Mouse (Mus musculus) left cerebral cortex, adult 8-10 months (tissue): Measurements from ENCODE around the gene U2af1. TPM values are rescaled to one million over a fixed set of nuclear protein-coding genes. Genes with fewer than 3 reads are reported as not detected.
"Not testable (repeated sequence)": the region's sequence is repeated elsewhere in the genome, so short reads cannot be mapped to it uniquely, and the experiment has no call there.

Source experiments
- DNase-seq, 2 experiments: peaks; one replicate each; pipeline ENCODE4 v3.0.0; 2022; ENCODE audit warnings: low spot score in 2 of 2
- total RNA-seq, 4 experiments: library from RNA; stranded (reverse); gene quantifications; 2 replicates each; pipeline ENCODE4 v1.2.4; 2022

The U2af1 gene
- total RNA-seq, result 100 to 1,000 TPM; 119 to 127 (median 122) TPM

DNA sequence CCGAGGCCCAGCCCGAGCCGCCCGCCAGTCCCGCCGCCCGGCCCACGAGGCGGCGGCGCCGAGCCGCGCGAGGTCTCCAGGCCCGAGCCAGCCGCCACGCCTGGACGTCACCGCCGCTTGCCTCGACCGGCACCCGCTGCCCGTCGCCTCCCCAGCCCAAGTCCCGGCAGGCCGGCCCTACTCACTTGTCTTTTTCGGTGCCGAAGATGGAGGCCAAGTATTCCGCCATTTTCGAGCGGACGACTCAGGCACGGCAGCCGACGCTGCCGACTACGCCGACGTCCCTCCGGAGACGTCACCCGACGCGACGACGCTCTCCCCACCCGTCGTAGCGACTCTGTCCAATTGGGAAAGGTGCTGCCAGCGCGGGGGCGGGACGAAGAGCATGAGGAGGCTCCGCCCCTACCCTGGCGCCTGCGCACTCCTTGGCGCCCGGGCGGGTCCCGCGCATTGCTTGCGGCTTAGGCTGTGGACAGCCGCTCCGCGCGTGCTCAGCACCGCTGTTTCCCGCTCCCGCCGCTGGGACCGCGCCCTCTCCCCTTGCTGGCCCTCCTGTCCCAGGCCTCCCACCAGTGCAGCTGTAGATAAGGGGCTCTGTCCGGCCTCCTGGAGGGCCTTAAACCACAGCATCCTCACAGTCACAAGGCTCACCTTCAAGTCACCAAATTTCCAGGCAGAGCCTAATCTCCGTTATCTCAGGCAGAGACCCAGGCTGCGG is at the start of gene U2af1:
U2af1 (minus strand) TSS at position 425 of the 718 bp plus-strand sequence.
- DNase-seq, result peak; percentile 94 to 99

DNA sequence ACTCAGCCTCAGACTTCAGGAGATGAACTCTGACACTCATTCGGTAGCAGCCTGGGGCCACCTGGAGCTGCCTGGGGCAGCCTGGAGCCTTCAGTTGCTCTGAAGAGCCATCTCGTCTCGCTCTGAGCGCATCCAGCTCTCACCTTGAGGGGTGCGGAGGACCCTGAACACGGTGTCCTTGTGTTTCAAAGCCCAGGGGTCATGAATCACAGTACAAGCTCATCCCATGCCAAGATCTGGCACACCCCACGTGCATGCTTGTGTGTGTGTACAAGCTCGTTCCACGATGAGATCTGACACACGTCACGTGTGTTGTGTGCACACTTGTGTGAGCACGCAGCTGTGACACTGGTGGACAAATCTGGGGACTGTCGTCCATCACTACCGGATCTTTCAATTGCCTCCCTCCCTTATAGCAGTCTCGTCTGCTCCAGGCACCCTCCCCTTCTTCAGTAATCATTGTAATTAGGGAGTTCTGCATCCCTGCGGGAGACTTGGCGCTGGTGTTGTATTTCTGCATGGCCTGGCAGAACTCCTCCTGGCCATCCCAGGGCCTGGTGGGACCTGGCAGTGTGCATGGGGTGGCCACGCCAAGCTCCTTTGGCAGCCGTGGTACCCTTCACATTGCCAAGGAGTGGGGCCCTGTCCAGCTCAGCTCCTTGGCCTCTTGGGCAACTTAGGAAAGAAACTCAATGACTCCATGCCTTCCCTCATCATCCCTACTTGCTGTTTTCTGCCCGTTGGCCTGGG is 46.8 kb upstream of the U2af1 start:
- DNase-seq, result peak in 1 of 2 experiments; percentile 39

DNA sequence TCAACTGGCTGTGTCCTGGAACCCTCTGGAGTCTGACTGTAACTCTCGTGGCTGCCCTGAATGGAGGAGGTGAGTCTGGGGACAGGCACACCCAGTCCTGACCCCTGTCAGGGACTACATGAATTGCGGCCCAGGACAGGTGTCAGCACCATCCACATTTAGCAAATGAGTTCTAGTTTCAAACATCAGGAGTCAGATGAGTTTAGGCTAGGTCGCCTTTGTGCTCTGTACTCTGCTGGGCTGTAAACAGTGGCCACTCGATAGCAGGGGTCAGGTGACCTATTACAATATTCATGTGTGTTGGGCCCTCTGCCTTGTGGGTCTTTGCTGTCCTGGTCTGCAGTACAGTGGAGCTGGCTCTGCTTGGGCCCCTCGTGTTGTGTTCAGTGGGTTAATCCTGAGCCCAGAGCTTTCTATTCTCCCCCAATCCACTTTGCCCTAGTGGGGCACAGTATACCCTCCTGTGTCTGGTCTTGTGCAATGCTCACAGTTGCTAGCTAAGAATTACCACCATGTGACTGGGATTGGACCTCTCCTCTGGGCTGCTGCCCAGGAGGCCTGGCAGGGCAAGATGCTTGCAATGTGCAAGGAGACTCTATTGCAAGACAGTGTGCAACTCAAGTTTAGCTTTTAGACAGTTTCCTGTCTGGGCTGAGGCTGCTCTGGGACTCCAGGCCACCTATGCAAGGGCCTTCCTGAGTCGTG is 44.7 kb upstream of the U2af1 start:
- DNase-seq, result no peak

DNA sequence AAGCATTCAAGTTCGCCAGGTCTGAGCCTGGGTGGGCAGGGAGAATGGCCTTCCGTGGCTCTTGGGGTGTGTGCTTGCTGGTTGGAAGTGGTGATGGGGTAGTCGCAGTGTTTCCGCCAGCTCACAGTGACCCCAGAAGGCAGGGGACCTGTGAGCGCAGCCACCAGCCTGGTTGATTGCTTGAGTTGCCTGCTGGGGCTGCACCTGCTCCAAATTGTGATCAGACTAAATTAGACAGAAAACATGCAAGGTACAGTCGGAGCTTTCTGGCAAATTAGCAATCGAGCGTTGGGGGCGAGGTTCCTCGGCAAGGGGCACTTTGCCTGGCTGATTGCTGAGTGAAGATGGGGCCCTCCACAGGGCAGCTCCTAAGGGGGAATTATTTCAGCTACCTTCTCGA is 39.7 kb upstream of the U2af1 start:
- no peak for DNase-seq

DNA sequence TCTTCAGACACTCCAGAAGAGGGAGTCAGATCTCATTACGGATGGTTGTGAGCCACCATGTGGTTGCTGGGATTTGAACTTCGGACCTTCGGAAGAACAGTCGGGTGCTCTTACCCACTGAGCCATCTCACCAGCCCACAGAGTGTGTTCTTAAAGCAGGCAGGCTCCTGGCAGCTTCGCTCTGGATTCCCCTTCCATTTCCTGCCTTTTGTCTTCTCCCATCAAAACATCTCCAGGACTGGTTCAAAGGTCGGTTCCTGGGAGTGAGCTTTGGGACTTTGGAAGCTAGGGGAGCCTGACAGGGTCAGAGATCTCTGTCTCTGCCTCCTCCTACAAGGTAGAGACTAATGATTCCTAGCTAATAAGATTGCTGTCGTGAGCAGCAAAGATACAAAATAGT is 36.7 kb upstream of the U2af1 start:
- not testable (repeated sequence) for DNase-seq

DNA sequence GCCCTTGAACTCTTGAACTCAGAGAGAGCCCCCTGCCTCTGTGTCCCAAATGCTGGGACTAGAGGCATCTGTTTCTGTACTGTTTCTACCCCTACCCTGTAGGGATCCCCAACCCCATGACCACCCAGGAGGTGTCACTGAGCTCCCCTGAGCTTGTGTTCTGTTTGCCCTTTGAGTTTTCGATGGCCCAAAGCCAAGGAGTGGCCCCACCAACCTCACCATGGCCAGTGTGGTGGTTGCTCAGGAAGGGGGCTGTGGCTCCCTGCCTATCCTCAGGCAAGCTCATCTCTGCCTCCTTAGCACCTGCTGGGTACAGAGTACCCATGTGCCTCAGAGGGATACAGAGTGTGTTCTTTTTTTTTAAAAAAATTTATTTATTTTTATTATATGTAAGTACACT is 36.3 kb upstream of the U2af1 start:
- no peak for DNase-seq

DNA sequence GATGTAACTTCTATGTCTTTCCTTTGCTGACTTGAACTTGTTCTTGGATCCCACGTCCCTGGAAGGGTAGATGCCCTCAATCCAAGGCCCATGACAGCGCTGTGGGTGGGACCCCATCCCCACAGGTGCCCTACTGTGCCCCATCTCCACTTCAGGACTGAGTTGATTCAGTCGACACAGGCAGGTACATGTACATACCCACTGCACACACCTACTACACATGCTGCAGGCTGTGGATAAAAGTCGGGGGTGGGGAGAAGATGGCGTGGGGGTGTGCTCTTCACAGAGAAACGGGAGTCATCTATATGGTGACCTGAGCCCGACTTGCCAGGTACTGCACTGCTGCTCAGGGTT is 35.3 kb upstream of the U2af1 start:
- no peak for DNase-seq

DNA sequence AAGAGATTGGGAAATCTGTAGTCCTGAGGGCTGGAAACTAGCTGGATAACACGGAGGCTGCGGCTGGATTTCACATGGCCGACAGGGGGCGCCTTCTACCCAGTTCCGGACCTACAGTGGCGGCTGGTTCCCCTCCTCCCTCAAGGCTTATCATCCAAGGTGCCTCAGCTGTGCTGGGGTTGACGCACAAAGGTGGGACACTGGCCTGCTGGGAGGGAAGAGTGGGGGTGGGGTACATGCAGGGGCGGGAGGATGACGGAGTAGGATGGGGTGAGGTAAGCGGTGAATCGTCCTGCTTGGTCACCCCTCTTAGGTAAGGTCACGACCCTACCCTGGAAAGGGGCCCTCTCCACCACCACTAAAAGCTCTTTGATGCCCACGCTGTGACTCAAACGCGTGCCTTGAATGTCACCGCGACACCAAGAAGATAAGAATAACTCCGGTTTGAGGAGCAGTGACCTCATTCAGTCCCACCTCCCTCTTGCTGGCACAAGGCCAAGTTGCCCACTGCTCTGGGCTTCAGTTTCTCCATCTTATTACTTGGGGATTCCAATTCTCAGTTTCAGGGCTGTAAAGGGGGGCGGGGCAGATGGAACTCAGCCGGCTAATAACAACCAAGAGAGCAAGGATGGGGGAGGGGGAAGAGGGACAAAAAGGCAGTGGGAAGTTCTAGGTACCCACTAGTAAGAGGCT is 34.8 kb upstream of the U2af1 start:
- peak; percentile 59 to 73 for DNase-seq

DNA sequence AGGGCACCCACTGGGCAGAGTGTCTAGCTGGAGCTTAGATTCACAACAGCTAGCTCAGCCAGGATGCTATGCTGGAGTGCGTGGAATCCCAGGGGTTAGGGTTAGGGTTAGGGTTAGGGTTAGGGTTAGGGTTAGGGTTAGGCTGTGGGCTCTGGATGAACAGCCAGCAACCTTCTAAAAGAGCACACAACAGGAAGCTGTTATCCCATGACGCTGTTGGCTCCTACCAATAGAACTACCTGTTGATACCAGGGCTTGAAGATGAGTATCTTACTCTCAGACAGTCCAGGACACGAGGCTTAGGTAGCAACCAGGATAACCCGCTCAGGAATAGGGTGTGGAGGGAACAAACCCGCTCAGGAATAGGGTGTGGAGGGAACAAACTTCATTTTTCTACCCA is 34.2 kb upstream of the U2af1 start:
- no peak for DNase-seq

DNA sequence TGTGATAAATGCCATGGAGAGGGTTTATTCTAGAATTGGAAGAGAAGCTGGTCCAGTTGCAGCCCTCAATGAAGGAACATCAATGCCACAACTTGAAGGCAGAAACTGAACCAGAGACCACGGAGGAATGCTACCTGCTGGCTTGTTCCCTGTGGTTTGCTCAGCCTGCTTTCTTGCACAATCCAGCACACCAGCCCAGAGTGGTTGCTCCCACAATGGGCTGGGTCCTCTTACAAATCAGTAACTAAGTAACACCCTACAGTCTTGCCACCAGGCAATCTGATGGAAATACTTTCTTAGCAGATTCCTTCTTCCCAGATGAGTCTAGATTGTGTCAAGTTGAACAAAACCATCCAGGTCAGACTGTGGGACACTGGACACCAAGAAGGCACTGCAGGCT is 30.9 kb upstream of the U2af1 start:
- DNase-seq, result no peak

DNA sequence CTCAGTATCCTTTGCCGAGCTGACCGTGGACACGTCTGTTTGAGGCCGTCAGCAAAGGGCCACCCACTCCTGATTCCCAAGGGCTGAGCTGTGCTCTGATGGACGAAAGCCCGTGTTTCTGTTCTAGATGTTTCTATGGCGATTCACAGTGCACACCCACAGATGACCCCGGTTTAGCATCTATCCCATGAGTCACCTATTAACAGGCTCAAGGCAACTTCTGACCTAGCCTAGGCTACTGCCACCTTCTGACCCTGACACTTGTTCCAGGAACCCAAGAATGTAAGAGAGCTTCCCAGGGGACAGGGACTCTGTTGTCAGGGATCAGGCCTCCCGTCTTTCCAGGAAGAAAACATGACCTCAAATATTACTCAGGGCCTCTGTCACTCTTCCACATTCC is 29.4 kb upstream of the U2af1 start:
- no peak for DNase-seq

DNA sequence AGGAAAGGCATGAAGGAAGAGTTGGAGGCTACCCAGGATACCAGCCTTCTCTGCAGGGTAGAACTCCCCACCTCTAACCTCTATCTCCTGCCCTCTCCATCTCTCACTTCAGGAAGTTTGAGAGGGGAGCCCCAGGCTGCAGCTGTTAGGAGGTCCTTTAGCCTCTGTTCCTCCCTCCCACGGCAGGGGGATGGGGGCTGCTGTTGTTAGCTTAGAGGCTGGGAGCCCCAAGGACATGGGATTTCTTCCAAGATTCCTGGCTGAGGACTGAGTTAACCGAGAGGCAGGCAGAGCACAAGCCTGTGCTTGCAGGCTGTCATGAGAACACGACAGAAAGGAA is 27.5 kb upstream of the U2af1 start:
- no peak for DNase-seq

DNA sequence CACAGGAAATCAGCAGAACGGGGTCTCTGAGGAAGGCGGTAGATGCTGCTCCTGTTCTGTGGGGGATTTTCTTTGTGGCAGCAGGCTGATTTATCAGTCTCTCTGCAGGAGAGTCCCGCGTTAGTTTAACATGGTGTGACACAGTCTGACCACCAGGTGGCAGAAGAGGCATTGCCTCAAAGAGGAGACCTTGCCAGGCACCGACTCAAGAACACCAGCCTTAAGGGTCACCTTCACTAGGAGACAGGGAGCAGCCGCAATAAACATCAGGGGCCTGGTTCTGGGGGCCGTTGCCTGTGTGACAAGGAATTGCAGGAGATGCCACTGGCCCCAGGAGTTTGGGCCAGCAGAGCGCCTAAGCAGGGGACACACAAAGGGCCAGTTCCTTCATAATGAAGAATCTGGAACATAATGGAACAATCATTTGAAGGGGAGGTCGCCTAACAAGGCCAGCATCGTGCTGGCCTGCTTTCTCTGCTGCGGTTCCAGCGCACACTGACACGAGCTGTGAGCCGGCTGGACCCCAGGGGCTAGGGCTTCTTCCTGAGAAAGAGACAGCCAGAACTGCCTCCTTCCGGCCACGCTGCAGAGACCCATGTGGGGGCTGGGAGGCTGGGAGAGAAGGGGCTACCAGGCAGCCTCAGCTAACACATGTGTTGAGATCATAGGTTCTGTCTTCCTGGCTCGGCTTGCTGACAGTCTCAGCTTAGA is 27.0 kb upstream of the U2af1 start:
- DNase-seq, result peak; percentile 67

DNA sequence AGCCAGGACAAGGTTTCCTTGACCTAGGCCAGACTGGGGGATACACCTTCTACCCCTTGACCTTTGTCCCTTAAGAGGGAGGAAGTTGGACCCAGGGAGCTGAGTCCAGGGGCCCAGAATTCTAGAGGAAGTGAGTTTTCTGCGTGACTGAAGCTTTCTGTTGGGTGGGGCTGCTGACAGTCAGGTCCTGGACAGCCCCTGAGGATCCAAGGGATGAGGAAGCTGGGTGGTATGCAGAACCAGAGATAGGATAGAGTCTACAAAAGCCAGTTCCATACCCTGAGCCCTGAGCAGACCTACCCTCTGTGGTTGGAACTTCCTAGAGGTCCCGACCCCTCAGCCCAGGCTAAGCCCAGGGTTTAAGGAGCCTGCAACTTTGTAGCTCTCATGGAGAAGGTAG is 21.8 kb upstream of the U2af1 start:
- no peak for DNase-seq

DNA sequence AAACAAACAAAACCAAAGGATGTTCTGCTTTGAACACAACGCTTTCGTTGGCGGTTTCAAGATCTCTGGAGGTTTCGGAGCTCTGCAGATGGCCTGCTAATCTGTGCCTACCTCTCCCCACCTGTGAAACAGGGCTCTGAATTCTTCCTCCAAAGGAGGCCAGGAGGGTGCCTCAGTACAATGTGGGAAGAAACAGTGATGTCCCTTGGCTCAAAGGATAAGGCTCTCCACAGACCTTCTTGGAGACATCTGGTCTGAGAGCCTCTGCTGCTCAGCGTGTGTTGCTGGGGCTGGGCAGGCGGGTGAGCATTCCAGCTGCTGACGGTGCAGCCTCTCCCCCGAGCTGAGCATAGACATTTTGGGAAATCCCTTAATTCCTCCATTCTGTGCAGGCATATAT is 18.8 kb upstream of the U2af1 start, which contains the start of gene Cryaa:
Cryaa (plus strand) TSS at position 301 of the 400 bp plus-strand sequence.
- DNase-seq, result no peak

DNA sequence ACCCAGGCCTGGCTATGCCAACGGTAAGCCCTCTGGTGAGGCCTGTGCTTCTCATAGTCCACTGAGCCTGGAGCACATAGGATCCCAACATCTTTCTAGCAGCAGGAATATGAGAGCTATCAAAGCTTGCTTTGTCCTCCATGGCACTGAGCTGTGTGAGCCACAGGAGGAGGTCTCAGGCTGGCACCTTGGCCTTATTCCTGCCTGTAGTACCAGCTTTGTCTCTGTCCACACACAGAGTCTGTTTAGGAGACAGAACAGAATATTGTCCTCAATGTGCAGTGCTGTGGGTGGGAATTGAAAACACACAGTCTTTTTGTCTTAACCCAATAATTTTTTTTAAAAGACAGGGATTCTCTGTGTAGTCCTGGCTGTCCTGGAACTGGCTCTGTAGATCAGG is 15.7 kb upstream of the U2af1 start:
- DNase-seq, result peak in 1 of 2 experiments; percentile 68

DNA sequence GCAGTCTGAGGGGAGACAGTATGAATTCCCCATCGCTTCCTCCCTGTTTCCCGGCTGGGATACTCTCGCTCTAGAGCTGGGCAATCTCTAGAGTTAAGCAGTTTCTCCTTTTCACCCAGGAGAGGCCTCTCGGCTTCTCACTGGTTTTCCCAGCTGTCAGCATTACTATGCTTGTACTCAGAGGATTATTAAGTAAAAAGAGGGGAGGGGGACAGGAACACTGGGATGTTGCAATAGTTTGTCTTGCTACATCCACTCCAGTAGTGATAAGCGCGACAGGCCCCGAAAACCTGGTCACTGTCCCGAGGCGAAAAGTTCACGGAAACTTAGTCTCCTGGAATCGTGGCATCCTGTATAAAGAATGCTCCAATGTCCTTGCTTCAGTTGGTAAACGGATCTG is 13.6 kb upstream of the U2af1 start:
- no peak for DNase-seq

DNA sequence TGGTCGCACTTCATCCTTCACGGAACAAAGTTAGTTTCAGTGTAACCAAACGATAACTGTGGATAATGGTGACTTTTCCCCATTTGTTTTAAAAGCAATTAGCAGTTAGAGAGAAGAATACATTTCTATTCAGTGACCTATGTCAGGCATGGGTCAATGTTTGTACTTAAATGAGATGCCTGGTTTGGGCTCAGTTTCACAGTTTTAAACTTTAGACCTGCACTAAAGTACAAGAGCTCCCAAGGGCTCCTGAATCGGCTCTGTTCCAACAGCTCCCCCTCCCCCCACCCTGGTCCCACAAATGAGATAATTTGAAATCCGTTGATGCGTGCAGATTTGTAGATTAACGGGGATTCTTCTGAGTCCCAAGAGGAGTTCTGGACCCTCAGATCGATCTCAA is 13.0 kb upstream of the U2af1 start:
- no peak for DNase-seq

DNA sequence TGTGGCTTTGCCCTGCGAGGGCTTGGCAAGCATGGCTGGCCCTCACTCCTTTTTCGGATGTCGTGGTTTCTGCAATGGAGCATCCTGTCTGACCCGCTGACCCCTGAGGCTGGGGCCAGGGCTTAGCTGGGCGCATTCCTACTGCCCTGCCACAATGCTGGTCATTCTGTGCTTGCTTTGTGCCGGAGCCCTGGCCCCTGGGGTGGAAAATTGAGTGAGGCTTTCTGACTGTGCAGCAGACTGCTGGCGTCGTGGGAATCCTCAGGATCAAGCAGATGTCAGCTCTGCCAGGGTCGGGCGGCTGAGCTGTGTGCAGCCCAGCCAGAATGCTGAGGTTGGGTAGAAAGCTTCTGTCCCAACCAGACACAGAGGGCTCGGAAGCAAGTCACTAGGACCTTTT is 11.5 kb upstream of the U2af1 start:
- no peak for DNase-seq

DNA sequence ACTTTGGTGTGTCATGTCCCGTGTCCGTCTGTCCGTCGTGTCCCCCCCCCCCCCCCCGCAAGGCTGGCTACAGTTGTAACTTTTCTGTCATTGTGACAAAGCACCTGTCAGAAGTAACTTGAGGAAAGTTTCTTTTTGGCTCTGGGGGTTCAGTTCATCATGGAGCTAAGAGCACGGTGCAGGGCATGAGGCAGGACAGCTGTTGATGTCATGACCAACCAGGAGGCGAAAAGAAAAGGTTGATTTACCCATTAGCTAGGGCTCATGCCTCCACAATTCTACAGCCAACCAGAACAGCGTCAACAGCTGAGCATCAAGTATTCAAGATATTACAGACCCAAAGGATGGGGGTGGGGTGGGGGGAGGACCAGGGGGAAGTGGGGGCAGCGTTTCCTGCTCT is 9.6 kb upstream of the U2af1 start:
- DNase-seq, result no peak

DNA sequence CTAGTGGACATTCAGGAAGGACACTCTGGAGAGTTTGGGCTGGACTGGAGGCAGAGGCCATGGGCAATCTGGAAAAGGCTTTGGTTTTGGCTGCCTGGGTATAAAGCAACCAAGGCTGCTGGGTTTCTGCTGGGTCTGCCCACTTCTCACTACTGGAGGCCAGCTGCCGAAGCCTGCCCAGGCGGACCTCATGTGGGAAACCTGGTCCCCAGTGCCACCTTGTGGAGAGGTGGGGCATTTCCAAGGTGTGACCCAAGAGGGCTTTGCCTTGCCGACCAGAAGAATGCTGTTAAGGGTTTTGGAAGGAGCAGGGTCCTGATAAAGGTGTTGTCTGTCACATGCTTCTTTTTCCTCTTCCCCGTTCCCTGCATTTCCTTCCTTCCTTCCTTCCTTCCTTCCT is 6.1 kb upstream of the U2af1 start:
- peak; percentile 56 to 61 for DNase-seq
